Mouse (Mus musculus): Measurements from ENCODE around the gene Kdm2a. TPM values are rescaled to one million over a fixed set of nuclear protein-coding genes. Genes with fewer than 3 reads are reported as not detected.
A peak's percentile ranks its signal among the peaks of the same experiment; 100 is the strongest.

Kdm2a gene
- polyA plus RNA-seq, 1 experiment, result 74.3 TPM

GRCm38 (mm10) chr19:4319272-4319671 is 78.8 kb downstream of the Kdm2a start:
- H3K27me3 ChIP-seq (replicated peaks; ENCODE audit: control insufficient read depth, insufficient read depth, low read length), result no peaks in the 10 kb centered on the region
- TF ChIP-seq POLR2A (IDR thresholded peaks at IDR 0.05; ENCODE audit: low read depth, low read length) (no peak), CTCF (conservative IDR thresholded peaks at IDR 0.05; ENCODE audit: insufficient read depth, insufficient read length, low read depth, low read length) (no peak)
- H3K36me3 ChIP-seq (ENCODE audit: control insufficient read depth, insufficient read depth, low read length), result peaks cover 20% of the 10 kb centered on the region
- no peak overlapping the region for H3K27ac ChIP-seq (ENCODE audit: insufficient read depth, low read depth, low read length)
- no peaks in the 10 kb centered on the region for H3K4me1 ChIP-seq (ENCODE audit: control insufficient read depth, insufficient read depth, low read length)
- DNase-seq, result no peak
- WGBS, result 56% methylated on average over 4 of the region's 4 CpGs
- no peak overlapping the region for H3K4me3 ChIP-seq (ENCODE audit: insufficient read depth, low read depth, low read length)

GRCm38 (mm10) chr19:4317181-4317580 is 80.9 kb downstream of the Kdm2a start:
- no peaks in the 10 kb centered on the region for H3K4me1 ChIP-seq (ENCODE audit: control insufficient read depth, insufficient read depth, low read length)
- H3K36me3 ChIP-seq (ENCODE audit: control insufficient read depth, insufficient read depth, low read length), result peaks cover 14% of the 10 kb centered on the region
- no peak for TF ChIP-seq CTCF (conservative IDR thresholded peaks at IDR 0.05; ENCODE audit: insufficient read depth, insufficient read length, low read depth, low read length)
- DNase-seq, result no peak
- H3K27ac ChIP-seq (ENCODE audit: insufficient read depth, low read depth, low read length), result no peak overlapping the region
- H3K4me3 ChIP-seq (ENCODE audit: insufficient read depth, low read depth, low read length), result no peak overlapping the region
- WGBS, result 76% methylated on average over 3 of the region's 3 CpGs
- H3K27me3 ChIP-seq (replicated peaks; ENCODE audit: control insufficient read depth, insufficient read depth, low read length), result no peaks in the 10 kb centered on the region

DNA sequence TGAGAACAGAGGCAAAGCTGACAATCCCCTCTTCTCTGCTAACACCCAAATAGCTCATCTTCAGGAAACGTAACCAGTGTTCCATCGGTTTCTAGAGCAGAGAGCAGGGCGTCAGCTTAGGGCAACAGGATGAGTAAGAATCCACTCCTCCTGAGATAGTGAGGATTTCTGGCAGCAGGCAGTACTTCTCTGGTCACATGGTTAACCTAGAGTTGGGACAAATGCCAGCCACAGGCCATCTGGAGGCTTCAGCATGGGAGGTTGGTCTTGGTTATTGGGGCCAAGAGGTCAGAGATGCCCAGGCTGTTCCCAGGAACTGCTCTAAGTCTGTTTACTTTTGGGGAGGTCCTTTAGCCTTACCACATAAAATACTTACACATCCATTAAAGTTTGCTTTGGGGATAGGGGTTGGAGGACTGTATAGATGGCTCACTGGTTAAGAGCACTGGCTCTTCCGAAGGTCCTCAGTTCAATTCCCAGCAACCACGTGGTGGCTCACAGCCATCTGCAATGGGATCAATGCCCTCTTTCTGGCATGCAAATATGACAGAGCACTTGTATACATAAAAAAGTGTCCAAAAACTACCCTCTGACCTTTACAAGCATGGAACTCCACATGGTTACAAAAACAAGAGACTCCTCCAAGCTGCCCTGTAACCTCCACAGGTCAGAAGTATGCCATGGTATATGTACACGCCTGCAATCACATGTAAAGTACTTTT is 82.7 kb downstream of the Kdm2a start:
- WGBS, result 53% methylated on average over 6 of the region's 6 CpGs
- peaks cover 10% of the 10 kb centered on the region for H3K36me3 ChIP-seq (ENCODE audit: control insufficient read depth, insufficient read depth, low read length)
- no peaks in the 10 kb centered on the region for H3K27me3 ChIP-seq (replicated peaks; ENCODE audit: control insufficient read depth, insufficient read depth, low read length)
- no peak overlapping the region for H3K27ac ChIP-seq (ENCODE audit: insufficient read depth, low read depth, low read length)
- H3K4me3 ChIP-seq (ENCODE audit: insufficient read depth, low read depth, low read length), result no peak overlapping the region
- no peak for TF ChIP-seq POLR2A (IDR thresholded peaks at IDR 0.05; ENCODE audit: low read depth, low read length)
- no peak for TF ChIP-seq CTCF (conservative IDR thresholded peaks at IDR 0.05; ENCODE audit: insufficient read depth, insufficient read length, low read depth, low read length)
- H3K4me1 ChIP-seq (ENCODE audit: control insufficient read depth, insufficient read depth, low read length), result no peaks in the 10 kb centered on the region
- DNase-seq, result peak; percentile 75

DNA sequence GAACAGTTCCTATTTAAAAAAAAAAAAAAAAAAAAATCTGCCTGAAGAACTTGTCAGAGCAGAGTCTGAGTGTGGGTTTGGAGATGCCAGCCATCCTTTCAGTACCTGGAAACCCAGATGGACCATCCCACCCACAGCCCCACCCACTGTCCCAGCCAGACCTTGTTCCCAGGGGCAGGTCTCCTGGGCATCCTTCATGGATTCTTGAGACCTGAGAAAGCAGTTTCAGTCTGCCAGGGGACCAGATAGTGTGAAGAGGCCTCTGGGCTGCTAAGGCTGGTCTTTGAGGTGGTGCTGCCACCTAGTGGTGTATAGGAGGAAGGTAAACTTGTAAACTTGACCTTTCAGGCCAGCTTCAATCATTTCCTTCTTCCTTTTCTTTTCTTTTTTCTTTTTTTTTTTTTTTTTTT is 88.3 kb downstream of the Kdm2a start:
- H3K4me3 ChIP-seq (ENCODE audit: insufficient read depth, low read depth, low read length), result no peak overlapping the region
- peaks cover 11% of the 10 kb centered on the region; the same call in 1 of the 2 replicates for H3K4me1 ChIP-seq (ENCODE audit: control insufficient read depth, insufficient read depth, low read length)
- no peak overlapping the region for H3K27ac ChIP-seq (ENCODE audit: insufficient read depth, low read depth, low read length)
- H3K36me3 ChIP-seq (ENCODE audit: control insufficient read depth, insufficient read depth, low read length), result no peaks in the 10 kb centered on the region
- H3K27me3 ChIP-seq (replicated peaks; ENCODE audit: control insufficient read depth, insufficient read depth, low read length), result no peaks in the 10 kb centered on the region
- peak; percentile 85 for TF ChIP-seq CTCF (conservative IDR thresholded peaks at IDR 0.05; ENCODE audit: insufficient read depth, insufficient read length, low read depth, low read length)
- no peak for TF ChIP-seq POLR2A (IDR thresholded peaks at IDR 0.05; ENCODE audit: low read depth, low read length)
- DNase-seq, result peak; percentile 76

- no peak for DNase-seq
- TF ChIP-seq POLR2A (IDR thresholded peaks at IDR 0.05; ENCODE audit: low read depth, low read length), result no peak
- TF ChIP-seq CTCF (conservative IDR thresholded peaks at IDR 0.05; ENCODE audit: insufficient read depth, insufficient read length, low read depth, low read length), result no peak
- Histone ChIP-seq H3K4me1 (ENCODE audit: control insufficient read depth, insufficient read depth, low read length) (peaks cover 15% of the 10 kb centered on the region; the same call in 1 of the 2 replicates), H3K27me3 (replicated peaks; ENCODE audit: control insufficient read depth, insufficient read depth, low read length) (no peaks in the 10 kb centered on the region), H3K36me3 (ENCODE audit: control insufficient read depth, insufficient read depth, low read length) (no peaks in the 10 kb centered on the region), H3K4me3 (ENCODE audit: insufficient read depth, low read depth, low read length) (no peak overlapping the region), H3K27ac (ENCODE audit: insufficient read depth, low read depth, low read length) (no peak overlapping the region)
- WGBS, result 91% methylated on average over 4 of the region's 4 CpGs
Measured at GRCm38 (mm10) chr19:4309302-4309701, 88.8 kb downstream of the Kdm2a start.

DNA sequence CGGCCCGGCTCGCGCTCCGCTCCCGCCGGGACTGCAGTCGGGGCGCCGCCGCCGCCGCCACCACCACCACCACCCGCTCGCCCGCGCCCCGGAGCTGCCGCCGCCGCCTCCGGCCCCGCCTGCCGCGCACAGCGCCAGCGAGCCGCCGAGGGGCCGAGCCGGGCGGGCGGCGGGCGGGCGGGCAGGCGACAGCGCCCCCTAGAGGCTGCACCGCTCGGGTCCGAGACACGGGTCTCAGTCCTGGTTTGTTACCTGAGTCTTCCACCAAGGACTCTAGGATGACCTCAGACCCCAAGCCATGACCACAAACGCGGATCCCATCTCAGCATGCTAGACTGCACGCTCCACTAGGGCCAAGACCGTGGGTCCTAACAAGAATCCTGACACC is 91.9 kb downstream of the Kdm2a start, which contains the start of gene Grk2:
TSS of gene Grk2 (minus strand) at position 33 of the 388 bp plus-strand sequence.
- Histone ChIP-seq H3K4me1 (ENCODE audit: control insufficient read depth, insufficient read depth, low read length) (peaks cover 40% of the 10 kb centered on the region), H3K4me3 (ENCODE audit: insufficient read depth, low read depth, low read length) (peak within 1 kb of the TSS; percentile 72), H3K36me3 (ENCODE audit: control insufficient read depth, insufficient read depth, low read length) (no peaks in the 10 kb centered on the region), H3K27me3 (replicated peaks; ENCODE audit: control insufficient read depth, insufficient read depth, low read length) (no peaks in the 10 kb centered on the region), H3K27ac (ENCODE audit: insufficient read depth, low read depth, low read length) (peak within 1 kb of the TSS; percentile 58)
- peak; percentile 86 for DNase-seq
- WGBS, result 9% methylated on average over 46 of the region's 46 CpGs
- TF ChIP-seq CTCF (conservative IDR thresholded peaks at IDR 0.05; ENCODE audit: insufficient read depth, insufficient read length, low read depth, low read length), result peak; percentile 65
- TF ChIP-seq POLR2A (IDR thresholded peaks at IDR 0.05; ENCODE audit: low read depth, low read length), result no peak

GRCm38 (mm10) chr19:4305491-4306189 is 92.4 kb downstream of the Kdm2a start:
- Histone ChIP-seq H3K27ac (ENCODE audit: insufficient read depth, low read depth, low read length) (peak overlapping the region; percentile 58), H3K4me1 (ENCODE audit: control insufficient read depth, insufficient read depth, low read length) (peaks cover 43% of the 10 kb centered on the region), H3K36me3 (ENCODE audit: control insufficient read depth, insufficient read depth, low read length) (no peaks in the 10 kb centered on the region), H3K4me3 (ENCODE audit: insufficient read depth, low read depth, low read length) (peak overlapping the region; percentile 72), H3K27me3 (replicated peaks; ENCODE audit: control insufficient read depth, insufficient read depth, low read length) (no peaks in the 10 kb centered on the region)
- DNase-seq, result peak; percentile 59
- 5% methylated on average over 67 of the region's 68 CpGs for WGBS
- TF ChIP-seq CTCF (conservative IDR thresholded peaks at IDR 0.05; ENCODE audit: insufficient read depth, insufficient read length, low read depth, low read length) (no peak), POLR2A (IDR thresholded peaks at IDR 0.05; ENCODE audit: low read depth, low read length) (no peak)

Measured in kidney, adult 2 months (tissue).